Mouse (Mus musculus): ENCODE measurements around the gene Hipk3.

The Hipk3 gene

DNA sequence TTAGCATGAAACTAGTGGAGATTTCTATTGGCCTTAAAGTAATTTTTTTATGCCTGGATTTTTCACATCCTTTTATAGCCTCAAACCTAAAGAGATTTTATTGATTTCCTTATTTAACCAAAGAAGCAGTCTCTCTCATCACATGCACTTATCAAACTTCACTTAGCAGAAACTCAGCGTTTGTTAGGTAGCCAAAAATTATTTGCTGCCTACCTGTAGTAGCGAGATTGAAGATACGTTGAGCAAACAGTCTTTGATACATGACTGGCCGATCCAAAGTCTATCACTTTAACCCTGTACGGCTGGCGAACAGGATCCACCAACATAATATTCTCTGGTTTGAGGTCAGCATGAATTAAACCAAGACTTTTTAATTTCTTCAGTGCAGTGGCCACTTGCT is 23.7 kb downstream of the Hipk3 start:
- DNase-seq: no peak

GRCm38 (mm10) chr2:104468419-104468818 is 25.8 kb downstream of the Hipk3 start:
- DNase-seq: no peak

- no peak for DNase-seq
These were observed 27.2 kb downstream of the Hipk3 start for GRCm38 (mm10) chr2:104466908-104467616.

DNA sequence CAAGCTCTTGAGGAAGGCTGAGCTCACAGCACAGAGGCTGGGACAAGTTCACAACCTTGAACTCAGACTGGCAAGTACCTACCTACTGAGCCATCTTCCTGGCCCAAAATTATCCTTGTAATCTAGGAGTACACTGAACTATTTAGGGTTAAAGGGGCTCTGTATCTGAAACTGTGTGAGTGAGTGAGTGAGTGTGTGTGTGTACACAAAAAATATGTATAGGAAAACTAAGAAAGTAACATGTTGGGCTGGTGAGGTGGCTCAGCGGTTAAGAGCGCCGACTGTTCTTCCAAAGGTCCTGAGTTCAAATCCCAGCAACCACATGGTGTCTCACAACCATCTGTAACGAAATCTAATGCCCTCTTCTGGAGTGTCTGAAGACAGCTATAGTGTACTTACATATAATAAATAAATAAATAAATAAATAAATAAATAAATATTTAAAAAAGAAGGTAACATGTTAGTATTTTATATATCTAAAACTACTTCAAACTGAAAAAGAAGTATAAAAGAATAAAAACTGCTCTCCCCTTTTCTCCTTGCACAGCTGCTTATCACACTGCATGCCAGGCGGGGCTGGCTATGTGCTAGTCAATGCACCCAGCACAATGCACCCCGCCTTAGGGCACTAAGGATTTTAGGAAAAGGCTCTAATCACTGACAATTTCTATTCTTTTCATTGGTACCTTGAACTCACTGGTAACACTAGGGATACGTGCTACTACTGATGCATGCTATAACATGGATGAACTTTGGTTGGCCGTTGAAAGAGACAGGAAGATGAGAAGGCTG is 28.4 kb downstream of the Hipk3 start:
- DNase-seq: no peak

DNA sequence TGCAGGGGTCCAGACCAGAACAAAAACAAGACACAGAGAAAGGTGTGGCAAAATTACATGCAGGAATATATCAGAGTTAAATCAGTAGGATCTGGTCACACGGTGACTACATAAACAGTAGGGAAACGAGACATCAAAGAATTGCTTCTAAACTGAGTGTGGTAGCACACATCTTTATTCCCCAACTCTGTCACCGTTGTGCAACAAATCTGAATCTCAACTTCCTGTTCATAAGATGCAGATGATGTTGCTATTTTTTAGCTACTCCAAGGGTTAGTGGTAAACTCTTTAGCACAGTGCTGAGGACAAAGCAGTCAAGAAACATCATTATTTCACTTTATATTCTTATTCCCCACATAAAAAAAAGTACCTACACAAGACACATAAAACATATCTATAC is 34.2 kb downstream of the Hipk3 start:
- DNase-seq: no peak

- no peak for DNase-seq
These were observed 35.5 kb downstream of the Hipk3 start for GRCm38 (mm10) chr2:104458569-104459332.

DNA sequence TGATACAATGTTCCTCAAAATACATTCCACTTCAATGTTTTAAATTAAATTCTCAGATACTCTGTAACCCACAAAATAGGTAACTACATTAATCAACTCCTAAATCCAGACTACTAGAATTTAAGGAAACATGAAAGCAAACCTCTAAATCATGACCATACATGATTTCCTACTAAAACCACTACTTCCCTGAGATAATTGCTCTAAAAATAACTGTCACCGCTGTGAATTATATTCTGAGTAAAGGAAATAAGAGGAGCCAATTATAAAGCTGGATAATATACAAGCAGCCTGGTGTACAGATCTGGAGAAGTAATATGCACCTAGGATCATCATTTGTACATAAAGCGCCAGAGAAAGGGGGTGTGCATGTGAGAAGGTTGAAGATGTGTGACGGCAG is 37.1 kb downstream of the Hipk3 start:
- no peak for DNase-seq

DNA sequence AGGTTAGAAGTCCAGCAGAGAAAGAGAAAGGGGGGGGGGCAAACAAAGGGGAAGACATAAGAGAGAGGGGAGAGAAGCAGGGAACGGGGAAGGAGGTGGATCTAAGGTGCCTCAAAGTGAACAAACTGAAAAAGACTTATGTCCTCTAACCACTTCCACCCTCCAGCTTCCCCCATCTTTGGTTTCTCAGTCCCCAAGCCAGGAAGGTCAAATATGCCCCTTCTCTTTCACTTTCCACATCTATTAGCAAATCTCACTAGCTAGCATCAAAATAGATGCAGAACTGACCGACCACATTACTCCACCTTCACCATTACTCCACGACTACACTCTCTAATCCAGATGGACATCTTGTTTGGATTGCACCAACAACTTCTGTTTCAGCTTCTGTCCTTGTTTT is 43.6 kb downstream of the Hipk3 start:
- DNase-seq: no peak

GRCm38 (mm10) chr2:104449191-104449590 is 45.1 kb downstream of the Hipk3 start:
- DNase-seq: no peak

GRCm38 (mm10) chr2:104448201-104448600 is 46.0 kb downstream of the Hipk3 start:
- DNase-seq: no peak

DNA sequence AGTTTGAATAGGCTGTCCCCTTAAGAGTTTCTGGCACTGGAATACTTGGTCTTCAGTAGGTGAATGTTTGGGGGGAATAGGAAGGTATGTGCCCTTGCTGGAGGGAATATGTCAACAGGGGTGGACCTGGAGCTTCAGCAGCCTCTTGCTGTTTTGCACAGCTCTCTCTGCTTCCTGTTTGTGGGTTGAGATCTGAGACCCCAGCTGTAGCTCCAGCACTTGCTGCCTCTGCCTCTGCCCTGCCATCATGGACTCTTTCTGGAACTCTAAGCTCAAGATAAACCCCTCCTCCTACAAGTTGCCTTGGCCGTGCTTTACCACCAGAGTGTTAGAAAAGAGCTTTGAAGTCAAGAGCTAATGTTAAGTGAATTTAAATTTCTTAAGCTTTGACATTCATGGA is 48.2 kb downstream of the Hipk3 start:
- DNase-seq: no peak

- peak; percentile 17 to 33 for DNase-seq
These were observed 49.5 kb downstream of the Hipk3 start for GRCm38 (mm10) chr2:104444776-104445175.

GRCm38 (mm10) chr2:104442341-104442740 is 51.9 kb downstream of the Hipk3 start:
- DNase-seq: no peak

DNA sequence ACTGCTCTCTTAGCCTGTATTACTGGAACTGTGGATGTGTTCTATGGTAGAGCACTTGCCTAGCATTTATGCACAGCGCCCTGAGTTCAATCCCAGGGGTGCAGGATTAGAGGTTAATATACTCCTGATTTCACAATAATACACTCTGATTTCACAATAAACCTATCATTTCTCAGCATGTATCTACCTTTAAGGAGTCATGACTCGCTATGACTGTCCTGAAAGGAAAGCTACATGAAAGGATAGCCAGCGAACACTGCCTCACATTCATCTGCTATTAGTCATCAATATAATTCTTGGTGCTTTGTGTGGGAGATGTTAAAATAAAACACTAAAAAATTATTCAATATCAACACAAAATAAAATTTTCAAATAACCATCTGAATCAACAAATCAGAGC is 58.0 kb downstream of the Hipk3 start:
- no peak for DNase-seq

- DNase-seq: no peak
These were observed 63.2 kb downstream of the Hipk3 start for GRCm38 (mm10) chr2:104431067-104431466.

GRCm38 (mm10) chr2:104430566-104430965 is 63.7 kb downstream of the Hipk3 start:
- no peak for DNase-seq

- DNase-seq: no peak
These were observed 68.1 kb downstream of the Hipk3 start for GRCm38 (mm10) chr2:104426112-104426511.

DNA sequence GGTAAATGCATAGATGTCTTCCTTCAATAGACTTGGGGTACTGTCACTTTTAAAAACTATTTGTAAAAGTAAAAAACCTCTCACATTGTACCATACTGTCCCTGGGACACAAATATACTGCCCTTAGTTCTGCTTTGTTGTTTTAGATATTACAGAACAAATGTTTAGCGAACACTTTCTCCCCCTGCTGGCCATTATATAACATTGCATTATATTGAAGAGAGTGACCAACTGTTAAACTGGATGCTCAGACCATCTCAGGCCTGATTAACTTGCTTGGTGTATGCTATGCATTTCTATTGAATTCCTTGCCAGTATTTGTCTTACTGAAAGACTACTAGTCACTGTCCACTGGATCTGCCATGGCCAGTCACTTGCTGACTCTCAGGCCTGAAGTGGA is 72.0 kb downstream of the Hipk3 start:
- DNase-seq: no peak

GRCm38 (mm10) chr2:104420805-104421204 is 73.4 kb downstream of the Hipk3 start:
- no peak for DNase-seq

- DNase-seq: no peak
These were observed 74.2 kb downstream of the Hipk3 start for GRCm38 (mm10) chr2:104419999-104420398.

DNA sequence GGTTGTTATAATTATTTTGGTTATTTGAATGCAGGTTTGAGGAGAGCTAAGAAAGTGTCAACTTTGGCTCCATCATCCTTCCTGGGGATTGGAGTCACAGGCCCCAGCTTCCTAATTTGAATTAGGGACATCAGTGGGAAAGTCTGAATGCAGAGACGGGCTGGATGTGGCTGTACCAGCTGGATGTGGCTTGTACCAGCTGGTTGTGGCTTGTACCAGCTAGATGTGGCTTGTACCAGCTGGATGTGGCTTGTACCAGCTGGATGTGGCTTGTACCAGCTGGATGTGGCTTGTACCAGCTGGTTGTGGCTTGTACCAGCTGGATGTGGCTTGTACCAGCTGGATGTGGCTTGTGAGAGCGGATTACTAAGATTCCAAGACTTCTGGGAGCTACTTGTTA is 74.8 kb downstream of the Hipk3 start:
- DNase-seq: no peak

DNA sequence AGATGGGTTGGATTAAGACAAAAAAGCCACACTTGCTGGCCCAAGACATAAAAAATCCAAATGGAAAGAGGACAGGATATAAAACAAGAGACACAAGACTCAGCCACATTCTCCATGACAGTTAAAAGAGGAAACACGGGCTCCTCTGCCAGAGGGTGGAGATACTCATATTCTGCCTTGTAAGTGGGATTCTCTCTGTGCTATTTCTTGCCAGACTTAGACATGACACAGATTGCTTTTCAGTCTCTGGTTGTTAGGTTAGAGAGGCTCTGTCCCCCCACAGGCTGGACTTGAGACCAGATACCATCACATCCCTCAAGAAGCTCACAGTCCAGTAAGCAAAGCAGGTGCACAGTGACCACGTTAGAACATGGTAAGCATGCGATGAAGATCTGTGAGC is 81.2 kb downstream of the Hipk3 start:
- DNase-seq: no peak

DNA sequence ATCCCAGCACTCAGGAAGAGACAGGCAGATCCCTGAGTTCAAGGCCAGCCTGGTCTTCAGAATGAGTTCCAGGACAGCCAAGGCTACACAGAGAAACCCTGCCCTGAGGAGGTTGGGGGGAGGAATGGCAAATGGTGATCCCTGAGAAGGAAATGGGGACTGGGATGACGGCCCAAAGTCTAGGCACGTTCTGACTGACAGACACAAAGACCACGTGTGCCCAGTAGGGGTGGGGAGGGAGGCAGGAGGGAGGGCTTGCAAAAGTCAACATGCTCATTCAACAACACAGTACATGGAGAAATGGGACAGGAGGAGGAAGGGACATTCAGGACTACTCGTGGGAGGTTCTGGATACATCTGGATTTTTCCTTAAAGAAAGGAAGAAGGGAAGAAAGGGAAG is 81.8 kb downstream of the Hipk3 start:
- no peak for DNase-seq

DNA sequence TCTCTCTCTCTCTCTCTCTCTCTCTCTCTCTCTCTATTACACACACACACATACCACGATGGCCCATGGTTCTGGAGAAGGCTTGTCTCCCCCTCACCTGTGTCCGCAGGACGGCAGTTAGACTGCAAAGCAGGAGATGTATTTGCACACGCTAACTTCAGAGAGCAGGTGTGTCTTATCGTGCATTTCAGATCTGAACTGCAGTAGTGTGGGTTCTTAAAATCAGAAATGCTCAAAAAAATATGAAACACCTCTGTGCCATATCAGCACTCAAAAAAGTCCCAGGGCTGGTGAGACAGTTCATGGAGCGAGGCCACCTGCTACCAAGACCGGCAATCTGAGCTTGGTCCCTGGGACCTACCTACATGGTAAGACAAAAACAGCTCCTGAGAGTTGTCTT is 82.4 kb downstream of the Hipk3 start:
- no peak for DNase-seq

Measured in spleen, adult 18-20 months (tissue).